Mouse (Mus musculus): ENCODE data around the gene Hdac4. TPM values are rescaled to one million over a fixed set of nuclear protein-coding genes. Genes with fewer than 3 reads are reported as not detected.

Hdac4 gene
- polyA plus RNA-seq, 1 experiment from 2014 or later: 23.9 TPM

DNA sequence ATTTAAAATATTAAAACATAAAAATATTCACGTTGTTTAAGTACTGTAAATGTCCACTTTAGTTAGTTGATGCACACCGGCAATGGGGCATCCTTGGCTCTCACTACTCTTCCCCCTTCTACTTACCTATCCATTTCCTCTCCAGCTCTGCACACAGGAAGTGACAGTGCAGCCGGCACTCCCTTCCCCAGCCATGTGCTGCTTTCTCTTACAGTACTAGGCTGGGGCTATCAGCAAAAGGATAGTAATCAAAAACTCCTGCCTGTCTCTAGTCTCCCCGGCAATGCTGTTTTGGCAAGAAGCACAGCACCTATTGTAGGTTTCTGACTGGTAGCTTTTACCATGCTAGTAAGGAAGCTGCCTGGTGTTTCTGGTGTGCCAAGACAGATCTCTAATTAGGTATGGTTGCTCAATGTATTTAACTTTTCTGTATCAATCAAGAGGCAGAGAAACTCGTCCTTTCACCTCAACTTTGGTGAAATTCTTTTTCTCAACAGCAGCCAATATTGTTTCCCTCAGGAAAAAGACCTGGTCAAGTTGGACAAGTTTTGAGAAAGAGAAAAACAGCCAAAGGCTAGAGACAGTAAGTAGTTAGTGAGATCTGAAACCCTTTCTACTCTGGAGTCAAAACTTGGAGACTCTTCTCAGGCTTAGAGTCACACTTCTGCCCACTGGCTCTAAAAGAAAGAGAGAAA lies 136.6 kb downstream of the Hdac4 start:
- Histone ChIP-seq H3K4me2 (ENCODE audit: low read depth, low read length) (no peak overlapping the region), H3K27me3 (ENCODE audit: control insufficient read depth, insufficient read depth, low read length) (no peaks in the 10 kb centered on the region), H3K9ac (replicated peaks; ENCODE audit: low read length) (no peak overlapping the region), H3K9me3 (replicated peaks; ENCODE audit: control insufficient read depth, low read length) (no peaks in the 10 kb centered on the region), H3K27ac (replicated peaks; ENCODE audit: low read depth, low read length) (no peak overlapping the region), H3K4me3 (ENCODE audit: low read depth, low read length) (no peak overlapping the region), H3K36me3 (replicated peaks; ENCODE audit: control insufficient read depth, insufficient read depth, low read depth, low read length) (no peaks in the 10 kb centered on the region), H3K4me1 (ENCODE audit: control insufficient read depth, insufficient read depth, low read length) (no peaks in the 10 kb centered on the region)
- DNase-seq (ENCODE audit: low spot score): no peak
- WGBS: 78% methylated on average over 5 of the region's 5 CpGs
- no peak for ATAC-seq (replicated peaks; ENCODE audit: insufficient number of reproducible peaks, low FRiP score, low TSS enrichment, low read depth)

DNA sequence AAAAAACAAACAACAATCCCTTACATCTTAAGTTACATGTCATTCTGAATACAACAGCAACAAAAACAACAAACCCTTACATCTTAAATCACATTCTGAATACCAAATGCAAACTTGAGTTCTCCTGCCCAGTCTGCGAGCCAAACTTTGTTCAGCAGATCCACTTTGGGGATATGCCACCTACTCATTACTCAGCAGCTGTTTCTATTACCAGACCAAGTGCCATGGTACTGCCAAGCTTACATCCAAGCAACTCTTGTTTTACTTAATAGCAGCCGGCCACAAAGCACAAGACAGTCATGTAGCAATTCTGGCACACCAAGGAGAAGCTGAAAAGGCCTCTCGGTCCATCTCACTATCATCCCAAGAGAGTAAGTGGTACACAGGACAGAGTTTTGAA lies 138.4 kb downstream of the Hdac4 start:
- 91% methylated on average over 3 of the region's 3 CpGs for WGBS
- DNase-seq (ENCODE audit: low spot score) (no peak), ATAC-seq (replicated peaks; ENCODE audit: insufficient number of reproducible peaks, low FRiP score, low TSS enrichment, low read depth) (no peak)
- Histone ChIP-seq H3K4me2 (ENCODE audit: low read depth, low read length) (no peak overlapping the region), H3K27me3 (ENCODE audit: control insufficient read depth, insufficient read depth, low read length) (no peaks in the 10 kb centered on the region), H3K36me3 (replicated peaks; ENCODE audit: control insufficient read depth, insufficient read depth, low read depth, low read length) (no peaks in the 10 kb centered on the region), H3K4me3 (ENCODE audit: low read depth, low read length) (no peak overlapping the region), H3K9me3 (replicated peaks; ENCODE audit: control insufficient read depth, low read length) (no peaks in the 10 kb centered on the region), H3K9ac (replicated peaks; ENCODE audit: low read length) (no peak overlapping the region), H3K4me1 (ENCODE audit: control insufficient read depth, insufficient read depth, low read length) (no peaks in the 10 kb centered on the region), H3K27ac (replicated peaks; ENCODE audit: low read depth, low read length) (no peak overlapping the region)

DNA sequence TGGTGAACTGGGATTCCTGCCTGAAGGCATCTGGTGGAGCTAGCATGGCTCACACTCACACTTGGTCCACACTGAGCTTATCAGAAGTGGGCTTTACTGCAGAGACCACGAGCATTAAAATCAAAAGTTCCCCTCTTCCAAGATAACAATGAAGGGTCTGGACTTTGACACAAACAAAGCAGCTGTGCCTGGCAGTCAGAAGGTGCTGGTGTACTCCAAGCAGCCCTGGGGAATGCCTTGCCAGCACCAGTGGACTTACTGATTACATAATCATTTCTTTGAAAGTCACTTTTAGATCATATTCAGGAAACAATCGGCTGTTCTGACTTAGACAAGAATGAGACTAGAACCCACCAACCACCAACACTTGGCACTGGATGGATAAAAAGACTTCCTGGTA lies 140.3 kb downstream of the Hdac4 start:
- Histone ChIP-seq H3K27ac (replicated peaks; ENCODE audit: low read depth, low read length) (no peak overlapping the region), H3K4me1 (ENCODE audit: control insufficient read depth, insufficient read depth, low read length) (no peaks in the 10 kb centered on the region), H3K36me3 (replicated peaks; ENCODE audit: control insufficient read depth, insufficient read depth, low read depth, low read length) (no peaks in the 10 kb centered on the region), H3K9ac (replicated peaks; ENCODE audit: low read length) (no peak overlapping the region), H3K9me3 (replicated peaks; ENCODE audit: control insufficient read depth, low read length) (no peaks in the 10 kb centered on the region), H3K4me2 (ENCODE audit: low read depth, low read length) (no peak overlapping the region), H3K27me3 (ENCODE audit: control insufficient read depth, insufficient read depth, low read length) (no peaks in the 10 kb centered on the region), H3K4me3 (ENCODE audit: low read depth, low read length) (no peak overlapping the region)
- DNase-seq (ENCODE audit: low spot score) (no peak), ATAC-seq (replicated peaks; ENCODE audit: insufficient number of reproducible peaks, low FRiP score, low TSS enrichment, low read depth) (no peak)
- 83% methylated on average over 2 of the region's 2 CpGs for WGBS

DNA sequence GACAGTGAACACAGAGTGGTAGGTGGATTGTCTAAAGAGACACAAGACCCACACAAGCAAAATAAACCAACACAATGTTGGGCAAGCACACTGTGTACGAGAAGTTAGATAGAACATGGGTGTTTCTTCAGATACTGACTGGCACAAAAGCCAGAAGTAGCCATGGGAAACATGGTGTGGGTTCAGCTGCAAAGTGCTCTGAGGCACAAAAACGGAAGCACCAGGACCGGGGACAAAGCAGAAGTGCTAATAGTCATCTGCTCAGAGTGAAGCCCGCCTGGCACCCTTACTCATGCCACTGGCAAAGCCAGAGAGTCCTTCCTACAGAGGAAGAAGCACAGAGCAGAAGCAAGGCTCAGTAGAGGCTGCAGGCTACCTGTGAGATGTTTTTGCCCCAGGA lies 143.3 kb downstream of the Hdac4 start:
- no peak overlapping the region for H3K9ac ChIP-seq (replicated peaks; ENCODE audit: low read length)
- DNase-seq (ENCODE audit: low spot score) (no peak), ATAC-seq (replicated peaks; ENCODE audit: insufficient number of reproducible peaks, low FRiP score, low TSS enrichment, low read depth) (no peak)
- no peak overlapping the region for H3K27ac ChIP-seq (replicated peaks; ENCODE audit: low read depth, low read length)
- H3K4me2 ChIP-seq (ENCODE audit: low read depth, low read length): no peak overlapping the region
- H3K4me3 ChIP-seq (ENCODE audit: low read depth, low read length): no peak overlapping the region
- no peaks in the 10 kb centered on the region for H3K27me3 ChIP-seq (ENCODE audit: control insufficient read depth, insufficient read depth, low read length)
- no peaks in the 10 kb centered on the region for H3K4me1 ChIP-seq (ENCODE audit: control insufficient read depth, insufficient read depth, low read length)
- no peaks in the 10 kb centered on the region for H3K36me3 ChIP-seq (replicated peaks; ENCODE audit: control insufficient read depth, insufficient read depth, low read depth, low read length)
- WGBS: 83% methylated on average over 4 of the region's 4 CpGs
- H3K9me3 ChIP-seq (replicated peaks; ENCODE audit: control insufficient read depth, low read length): no peaks in the 10 kb centered on the region

DNA sequence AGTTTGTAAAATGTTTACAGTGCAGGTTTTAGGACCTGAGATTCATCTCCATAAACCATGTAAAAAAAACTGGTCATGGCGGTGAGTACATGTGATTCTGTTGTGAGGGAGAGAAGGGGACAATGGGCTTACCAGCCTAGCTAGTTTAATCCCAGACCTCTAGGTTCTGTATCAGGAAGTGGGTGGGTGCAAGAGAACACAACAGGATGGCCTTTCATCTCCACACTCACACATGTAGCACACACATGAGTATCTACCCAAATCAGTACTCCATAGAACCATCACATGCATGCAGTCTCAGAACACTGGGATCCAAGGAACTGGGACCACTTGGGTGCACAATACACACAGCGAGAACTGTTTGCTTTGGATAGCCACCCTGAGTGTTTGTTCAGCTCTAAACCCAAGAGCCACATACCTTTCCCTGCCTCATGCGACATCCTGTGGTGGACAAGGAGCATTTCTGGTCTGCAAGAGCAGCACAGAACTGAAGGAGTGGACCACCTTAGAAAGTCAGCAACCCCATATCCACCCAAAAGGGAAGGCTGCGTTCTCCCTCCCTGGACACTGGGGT lies 143.9 kb downstream of the Hdac4 start:
- no peaks in the 10 kb centered on the region for H3K27me3 ChIP-seq (ENCODE audit: control insufficient read depth, insufficient read depth, low read length)
- 84% methylated on average over 4 of the region's 4 CpGs for WGBS
- ATAC-seq (replicated peaks; ENCODE audit: insufficient number of reproducible peaks, low FRiP score, low TSS enrichment, low read depth): no peak

DNA sequence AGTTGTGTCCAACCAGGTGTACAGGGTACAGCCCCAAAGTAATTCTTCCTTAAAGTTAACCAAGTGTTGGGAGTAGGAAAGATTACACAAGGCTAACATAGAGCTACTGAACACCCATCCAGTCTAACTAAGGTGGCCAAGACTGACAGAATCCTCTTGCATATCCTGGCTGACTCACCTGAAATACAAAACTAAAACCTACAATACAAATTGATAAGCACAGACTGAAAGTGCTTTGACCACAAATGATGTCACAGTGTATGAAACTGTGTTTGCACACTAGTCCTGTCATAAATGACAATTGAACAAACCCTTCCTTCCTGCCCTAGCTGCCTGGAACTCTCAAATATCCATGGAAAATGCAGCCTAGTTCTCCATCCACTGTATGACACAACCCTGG lies 144.5 kb downstream of the Hdac4 start:
- Histone ChIP-seq H3K4me2 (ENCODE audit: low read depth, low read length) (no peak overlapping the region), H3K9me3 (replicated peaks; ENCODE audit: control insufficient read depth, low read length) (no peaks in the 10 kb centered on the region), H3K9ac (replicated peaks; ENCODE audit: low read length) (no peak overlapping the region), H3K27ac (replicated peaks; ENCODE audit: low read depth, low read length) (no peak overlapping the region), H3K4me3 (ENCODE audit: low read depth, low read length) (no peak overlapping the region), H3K4me1 (ENCODE audit: control insufficient read depth, insufficient read depth, low read length) (no peaks in the 10 kb centered on the region), H3K27me3 (ENCODE audit: control insufficient read depth, insufficient read depth, low read length) (no peaks in the 10 kb centered on the region), H3K36me3 (replicated peaks; ENCODE audit: control insufficient read depth, insufficient read depth, low read depth, low read length) (no peaks in the 10 kb centered on the region)
- DNase-seq (ENCODE audit: low spot score): no peak
- ATAC-seq (replicated peaks; ENCODE audit: insufficient number of reproducible peaks, low FRiP score, low TSS enrichment, low read depth): no peak

More for the DNA sequence above, 143.9 kb downstream of the Hdac4 start:
- no peak overlapping the region for H3K4me2 ChIP-seq (ENCODE audit: low read depth, low read length)
- no peaks in the 10 kb centered on the region for H3K4me1 ChIP-seq (ENCODE audit: control insufficient read depth, insufficient read depth, low read length)
- no peak overlapping the region for H3K9ac ChIP-seq (replicated peaks; ENCODE audit: low read length)
- H3K27ac ChIP-seq (replicated peaks; ENCODE audit: low read depth, low read length): no peak overlapping the region
- no peak overlapping the region for H3K4me3 ChIP-seq (ENCODE audit: low read depth, low read length)
- no peaks in the 10 kb centered on the region for H3K9me3 ChIP-seq (replicated peaks; ENCODE audit: control insufficient read depth, low read length)
- DNase-seq (ENCODE audit: low spot score): no peak
- H3K36me3 ChIP-seq (replicated peaks; ENCODE audit: control insufficient read depth, insufficient read depth, low read depth, low read length): no peaks in the 10 kb centered on the region

DNA sequence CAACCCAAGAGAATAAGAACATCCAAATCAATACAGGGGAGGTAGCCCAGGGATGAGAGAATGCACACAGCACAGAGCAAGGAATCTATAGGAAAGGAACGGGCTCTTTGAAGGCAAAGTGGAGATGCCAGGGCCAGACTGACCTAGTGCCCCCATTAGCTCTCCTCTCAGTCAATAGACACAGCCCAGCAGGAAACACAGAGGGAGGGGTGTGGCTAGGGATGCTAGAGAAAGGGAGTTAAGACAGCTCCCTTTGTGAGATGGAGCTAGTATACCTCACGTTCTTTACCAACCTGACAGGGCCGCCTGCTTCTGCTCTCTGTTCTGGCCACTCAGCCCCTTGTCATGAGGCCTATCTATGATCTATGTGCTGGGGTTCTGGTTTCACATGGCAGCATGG lies 144.9 kb downstream of the Hdac4 start:
- 25% methylated on average over 3 of the region's 3 CpGs for WGBS
- Histone ChIP-seq H3K9ac (replicated peaks; ENCODE audit: low read length) (no peak overlapping the region), H3K27me3 (ENCODE audit: control insufficient read depth, insufficient read depth, low read length) (no peaks in the 10 kb centered on the region), H3K36me3 (replicated peaks; ENCODE audit: control insufficient read depth, insufficient read depth, low read depth, low read length) (no peaks in the 10 kb centered on the region), H3K4me1 (ENCODE audit: control insufficient read depth, insufficient read depth, low read length) (no peaks in the 10 kb centered on the region), H3K27ac (replicated peaks; ENCODE audit: low read depth, low read length) (no peak overlapping the region), H3K9me3 (replicated peaks; ENCODE audit: control insufficient read depth, low read length) (no peaks in the 10 kb centered on the region), H3K4me2 (ENCODE audit: low read depth, low read length) (no peak overlapping the region), H3K4me3 (ENCODE audit: low read depth, low read length) (no peak overlapping the region)
- ATAC-seq (replicated peaks; ENCODE audit: insufficient number of reproducible peaks, low FRiP score, low TSS enrichment, low read depth): no peak
- DNase-seq (ENCODE audit: low spot score): no peak

DNA sequence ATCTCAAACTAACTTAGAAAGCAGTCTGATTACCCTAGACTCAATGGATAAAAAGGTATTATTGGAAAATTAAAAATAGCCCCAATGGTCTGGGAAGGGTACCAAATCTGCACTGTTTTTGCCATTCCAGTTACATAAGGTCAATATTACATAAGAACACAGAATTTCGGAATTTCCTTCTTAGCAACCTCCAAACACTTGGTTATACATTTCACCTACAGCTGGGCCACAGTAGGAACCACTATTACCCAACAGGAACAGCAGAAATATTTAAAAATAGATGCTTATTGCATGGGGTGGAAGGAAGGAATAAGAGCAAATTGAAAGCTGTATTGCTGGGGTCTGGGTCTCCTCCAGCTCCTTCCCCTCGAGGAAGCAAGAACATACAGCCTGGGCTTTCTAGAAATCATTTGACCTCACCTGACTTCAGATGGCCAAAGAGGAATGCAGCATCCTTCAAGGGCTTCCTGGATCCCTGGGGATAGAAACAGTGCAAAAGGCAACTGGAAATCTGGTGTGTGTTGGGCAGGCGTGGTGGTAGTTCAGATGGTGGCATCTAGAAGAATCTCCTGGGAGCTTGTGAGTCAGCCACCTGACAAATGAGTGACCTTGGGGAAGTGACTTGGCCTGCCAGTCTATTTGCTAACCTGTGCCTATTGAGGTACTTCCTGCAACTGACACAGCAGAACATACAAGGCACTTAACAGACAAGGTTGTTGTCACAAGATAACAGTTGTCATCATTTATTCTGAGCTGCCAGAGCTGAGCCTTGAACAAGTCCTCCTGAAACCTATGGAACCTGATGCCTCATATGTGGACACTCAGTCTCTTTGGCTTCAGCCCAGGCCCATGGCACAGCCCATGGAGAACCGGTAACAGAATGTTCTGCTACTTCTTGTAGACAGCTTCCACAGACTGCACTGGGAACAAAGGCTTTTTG lies 146.8 kb downstream of the Hdac4 start:
- H3K36me3 ChIP-seq (replicated peaks; ENCODE audit: control insufficient read depth, insufficient read depth, low read depth, low read length): no peaks in the 10 kb centered on the region
- no peak overlapping the region for H3K9ac ChIP-seq (replicated peaks; ENCODE audit: low read length)
- no peak overlapping the region for H3K4me2 ChIP-seq (ENCODE audit: low read depth, low read length)
- H3K27me3 ChIP-seq (ENCODE audit: control insufficient read depth, insufficient read depth, low read length): no peaks in the 10 kb centered on the region
- WGBS: 90% methylated on average over 4 of the region's 4 CpGs
- no peaks in the 10 kb centered on the region for H3K4me1 ChIP-seq (ENCODE audit: control insufficient read depth, insufficient read depth, low read length)
- ATAC-seq (replicated peaks; ENCODE audit: insufficient number of reproducible peaks, low FRiP score, low TSS enrichment, low read depth) (no peak), DNase-seq (ENCODE audit: low spot score) (no peak)
- H3K4me3 ChIP-seq (ENCODE audit: low read depth, low read length): no peak overlapping the region
- H3K9me3 ChIP-seq (replicated peaks; ENCODE audit: control insufficient read depth, low read length): no peaks in the 10 kb centered on the region
- H3K27ac ChIP-seq (replicated peaks; ENCODE audit: low read depth, low read length): no peak overlapping the region

All from embryonic facial prominence, embryonic 11.5 days (tissue).